Mouse (Mus musculus) megakaryocyte progenitor cell, adult 5-6 weeks (primary cell): ENCODE results near the gene Tbc1d15. TPM values are rescaled to one million over a fixed set of nuclear protein-coding genes. Genes with fewer than 3 reads are reported as not detected.
A peak's percentile ranks its signal among the peaks of the same experiment; 100 is the strongest.

Source experiments
- ATAC-seq: replicated peaks from 2 replicates; pipeline ENCODE4 v1.8.0; 2016; ENCODE audit warnings: mild to moderate bottlenecking, moderate TSS enrichment, inconsistent platforms; ENCODE audit not compliant: poor library complexity
- total RNA-seq, 2 experiments: library from RNA; stranded (forward) in 1 of 2; stranded (reverse) in 1 of 2; fragments of 157-497, 149-512 nt in 1 of 2; fragments of 200-1000 nt in 1 of 2; gene quantifications; 2 replicates each; pipeline versions ENCODE4 v1.2.3 to v1.2.4; 2015 to 2017

Tbc1d15 gene
- total RNA-seq, 2 experiments from 2014 or later = 39.5 to 83.1 TPM

- ATAC-seq = peak; percentile 89
Measured at GRCm38 (mm10) chr10:115170496-115171350, 80.5 kb downstream of the Tbc1d15 start.

DNA sequence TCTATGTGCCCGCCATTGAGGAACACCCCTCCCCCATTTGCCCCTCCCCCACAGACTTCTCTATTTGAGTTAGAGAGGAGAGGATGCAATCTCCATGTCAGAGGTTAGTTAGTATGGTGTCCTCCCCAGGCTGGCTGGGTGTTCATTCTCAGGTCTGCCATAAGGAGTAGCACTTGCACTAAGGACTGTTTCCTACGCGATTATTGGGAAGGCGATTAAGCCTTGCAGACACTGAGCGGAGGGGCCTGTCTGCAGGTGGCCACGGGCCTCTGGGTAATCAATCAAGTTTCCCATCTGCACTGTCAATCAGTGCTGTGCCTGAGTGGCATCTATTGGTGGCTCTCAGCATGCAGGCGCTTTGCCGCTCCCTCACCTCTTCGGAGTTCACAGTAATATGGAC is 81.9 kb downstream of the Tbc1d15 start:
- no peak for ATAC-seq

- no peak for ATAC-seq
Measured at GRCm38 (mm10) chr10:115160289-115160688, 91.0 kb downstream of the Tbc1d15 start.

Other genes starting within 250 kb of the Tbc1d15 start
- gene Tph2, start 66.4 kb downstream of the Tbc1d15 start, total RNA-seq (2015) = not detected in 2 replicates
- gene Tph2, start 66.4 kb downstream of the Tbc1d15 start, total RNA-seq (2017) = not detected in 2 replicates
- 94.3 and 102 TPM in 2 replicates for gene Rab21, start 64.1 kb upstream of the Tbc1d15 start, total RNA-seq (2015)
- gene Rab21, start 64.1 kb upstream of the Tbc1d15 start, total RNA-seq (2017) = 46.5 and 49.5 TPM in 2 replicates
- gene Tmem19, start 111.0 kb upstream of the Tbc1d15 start, total RNA-seq (2015) = 13.1 and 14.3 TPM in 2 replicates
- gene Tmem19, start 111.0 kb upstream of the Tbc1d15 start, total RNA-seq (2017) = 14.5 and 19.4 TPM in 2 replicates
- 8.8 and 14.2 TPM in 2 replicates for gene Thap2, start 133.0 kb upstream of the Tbc1d15 start, total RNA-seq (2015)
- 9.9 and 13.1 TPM in 2 replicates for gene Thap2, start 133.0 kb upstream of the Tbc1d15 start, total RNA-seq (2017)
- gene Zfc3h1, start 133.5 kb upstream of the Tbc1d15 start, total RNA-seq (2015) = 34.4 and 51.9 TPM in 2 replicates
- gene Zfc3h1, start 133.5 kb upstream of the Tbc1d15 start, total RNA-seq (2017) = 23.2 and 32.0 TPM in 2 replicates